Mouse (Mus musculus) MEL (cell line): Measurements from ENCODE around the gene Btbd17. TPM values are rescaled to one million over a fixed set of nuclear protein-coding genes. Genes with fewer than 3 reads are reported as not detected.

ENCODE experiments used
- DNase-seq: peaks from one replicate; pipeline ENCODE4 v3.0.0; 2011; ENCODE audit warnings: low read depth, low spot score
- H3K27ac ChIP-seq: 2 replicates; pipeline ENCODE4 v1.5.1; 2012; ENCODE audit warnings: low read depth, mild to moderate bottlenecking, control low read depth, low read length, moderate library complexity; ENCODE audit not compliant: control insufficient read depth
- H3K27me3 ChIP-seq, 2 experiments: fragments of 150-350 bp in 1 of 2; sonication (generic) in 1 of 2; 2 replicates each; pipeline ENCODE4 v1.6.1; 2012; ENCODE audit warnings: low read length in 2 of 2, mild to moderate bottlenecking in 2 of 2, improper control_type of control experiment in 1 of 2, moderate library complexity in 1 of 2; ENCODE audit not compliant: insufficient read depth in 2 of 2, control insufficient read depth in 1 of 2
- H3K36me3 ChIP-seq, 2 experiments: 2 replicates each; pipeline ENCODE4 v1.6.1; 2012 to 2014; ENCODE audit warnings: low read length in 2 of 2, improper control_type of control experiment in 1 of 2, inconsistent platforms in 1 of 2, mild to moderate bottlenecking in 1 of 2; ENCODE audit not compliant: insufficient read depth in 2 of 2, control insufficient read depth in 1 of 2
- H3K4me1 ChIP-seq, 2 experiments: fragments of 150-350 bp in 1 of 2; sonication (generic) in 1 of 2; 2 replicates each; pipeline ENCODE4 v1.6.1; 2012; ENCODE audit warnings: low read length in 2 of 2, improper control_type of control experiment in 1 of 2, mild to moderate bottlenecking in 1 of 2; ENCODE audit not compliant: insufficient read depth in 2 of 2, control insufficient read depth in 1 of 2
- H3K4me3 ChIP-seq, 2 experiments: fragments of 150-350 bp in 1 of 2; sonication (generic) in 1 of 2; 2 replicates each; pipeline ENCODE4 v1.5.1; 2012; ENCODE audit warnings: low read depth in 2 of 2, low read length in 2 of 2, mild to moderate bottlenecking in 2 of 2, moderate library complexity in 2 of 2, control low read depth in 1 of 2, improper control_type of control experiment in 1 of 2; ENCODE audit not compliant: control insufficient read depth in 1 of 2, insufficient read depth in 1 of 2
- H3K79me2 ChIP-seq: 2 replicates; pipeline ENCODE4 v1.6.1; 2012; ENCODE audit warnings: mild to moderate bottlenecking, low read length, moderate library complexity; ENCODE audit not compliant: control insufficient read depth, poor library complexity, insufficient read depth
- H3K9ac ChIP-seq: 2 replicates; pipeline ENCODE4 v1.6.1; 2012; ENCODE audit warnings: low read depth, mild to moderate bottlenecking, control low read depth, low read length, moderate library complexity; ENCODE audit not compliant: control insufficient read depth, poor library complexity, severe bottlenecking
- H3K9me3 ChIP-seq: fragments of 150-350 bp; sonication (generic); replicated peaks from 2 replicates; pipeline ENCODE4 v1.6.1; 2012; ENCODE audit warnings: mild to moderate bottlenecking, low read length, improper control_type of control experiment, moderate library complexity; ENCODE audit not compliant: insufficient read depth
- BHLHE40 ChIP-seq: IDR thresholded peaks from 2 replicates; pipeline ENCODE4 v1.6.1; 2012; ENCODE audit warnings: low read depth, mild to moderate bottlenecking, inconsistent platforms, low read length, improper control_type of control experiment, borderline replicate concordance
- CHD1 ChIP-seq: IDR thresholded peaks from 2 replicates; pipeline ENCODE4 v1.6.1; 2012; ENCODE audit warnings: low read depth, mild to moderate bottlenecking, inconsistent platforms, low read length, improper control_type of control experiment
- CHD2 ChIP-seq: IDR thresholded peaks from 2 replicates; pipeline ENCODE4 v1.6.1; 2011; ENCODE audit warnings: low read length, improper control_type of control experiment
- CTCF ChIP-seq, 3 experiments: IDR thresholded peaks in 2 of 3; conservative IDR thresholded peaks in 1 of 3; 2 replicates each; pipeline ENCODE4 v1.5.1; 2011 to 2012; ENCODE audit warnings: low read length in 3 of 3, low read depth in 2 of 3, mild to moderate bottlenecking in 2 of 3, improper control_type of control experiment in 1 of 3, inconsistent platforms in 1 of 3, mixed read lengths in 1 of 3, moderate library complexity in 1 of 3; ENCODE audit not compliant: control insufficient read depth in 1 of 3, insufficient read depth in 1 of 3, poor library complexity in 1 of 3, severe bottlenecking in 1 of 3
- EP300 ChIP-seq, 2 experiments: IDR thresholded peaks; 2 replicates each; pipeline ENCODE4 v1.6.1; 2011; ENCODE audit warnings: improper control_type of control experiment in 2 of 2, low read length in 2 of 2, low read depth in 1 of 2, mild to moderate bottlenecking in 1 of 2
- GABPA ChIP-seq: IDR thresholded peaks from 2 replicates; pipeline ENCODE4 v1.6.1; 2012; ENCODE audit warnings: low read depth, mild to moderate bottlenecking, inconsistent platforms, low read length, improper control_type of control experiment, moderate library complexity
- GATA1 ChIP-seq: IDR thresholded peaks from 2 replicates; pipeline ENCODE4 v1.6.1; 2011; ENCODE audit warnings: low read depth, low read length, improper control_type of control experiment
- JUND ChIP-seq: IDR thresholded peaks from 2 replicates; pipeline ENCODE4 v1.6.1; 2011; ENCODE audit warnings: low read depth, mild to moderate bottlenecking, improper control_type of control experiment, low read length
- MAFK ChIP-seq: IDR thresholded peaks from 2 replicates; pipeline ENCODE4 v1.6.1; 2011; ENCODE audit warnings: low read depth, mild to moderate bottlenecking, low read length, improper control_type of control experiment, borderline replicate concordance
- MYB ChIP-seq: IDR thresholded peaks from 2 replicates; pipeline ENCODE4 v1.6.1; 2011; ENCODE audit warnings: mild to moderate bottlenecking, low read depth, low read length, improper control_type of control experiment
- POLR2A ChIP-seq, 2 experiments: IDR thresholded peaks; 2 replicates each; pipeline ENCODE4 v1.6.1; 2011 to 2012; ENCODE audit warnings: low read length in 2 of 2, mild to moderate bottlenecking in 2 of 2, control low read depth in 1 of 2, improper control_type of control experiment in 1 of 2, low read depth in 1 of 2, moderate library complexity in 1 of 2; ENCODE audit not compliant: control insufficient read depth in 1 of 2, insufficient read depth in 1 of 2, poor library complexity in 1 of 2
- RCOR1 ChIP-seq: IDR thresholded peaks from 2 replicates; pipeline ENCODE4 v1.6.1; 2012; ENCODE audit warnings: low read depth, mild to moderate bottlenecking, inconsistent platforms, low read length, improper control_type of control experiment
- SIN3A ChIP-seq: IDR thresholded peaks from 2 replicates; pipeline ENCODE4 v1.6.1; 2012; ENCODE audit warnings: low read length, improper control_type of control experiment, inconsistent platforms
- SMC3 ChIP-seq: IDR thresholded peaks from 2 replicates; pipeline ENCODE4 v1.6.1; 2011; ENCODE audit warnings: low read depth, low read length, improper control_type of control experiment
- TBP ChIP-seq: IDR thresholded peaks from 2 replicates; pipeline ENCODE4 v1.8.0; 2011; ENCODE audit warnings: low read depth, low read length, improper control_type of control experiment
- UBTF ChIP-seq: IDR thresholded peaks from 2 replicates; pipeline ENCODE4 v1.6.1; 2012; ENCODE audit warnings: low read depth, mild to moderate bottlenecking, inconsistent platforms, low read length, improper control_type of control experiment, moderate library complexity, borderline replicate concordance; ENCODE audit not compliant: insufficient read depth
- USF1 ChIP-seq: IDR thresholded peaks from 2 replicates; pipeline ENCODE4 v1.6.1; 2014; ENCODE audit warnings: low read depth, mild to moderate bottlenecking, inconsistent platforms, low read length, improper control_type of control experiment, moderate library complexity
- ZC3H11A ChIP-seq: IDR thresholded peaks from 2 replicates; pipeline ENCODE4 v1.6.1; 2012; ENCODE audit warnings: low read depth, mild to moderate bottlenecking, inconsistent platforms, low read length, improper control_type of control experiment
- ZNF384 ChIP-seq: IDR thresholded peaks from 2 replicates; pipeline ENCODE4 v1.6.1; 2012; ENCODE audit warnings: low read depth, mild to moderate bottlenecking, inconsistent platforms, low read length, improper control_type of control experiment
- polyA plus RNA-seq, 2 experiments: library from polyadenylated mRNA; stranded (reverse) in 1 of 2; unstranded in 1 of 2; fragments of >175 nt in 1 of 2; fragments of >200 nt in 1 of 2; gene quantifications; 2 replicates each; pipeline versions ENCODE4 v1.2.1 to v1.2.4; 2012; ENCODE audit warnings: low replicate concordance in 2 of 2, low read depth in 1 of 2; ENCODE audit not compliant: insufficient read length in 2 of 2, insufficient read depth in 1 of 2, missing spikeins in 1 of 2
- total RNA-seq: library from RNA; depleted of rRNA; stranded (reverse); fragments of 300-350 nt; gene quantifications from 2 replicates; pipeline ENCODE4 v1.2.3, GENCODE M21; 2012; rRNA removed

Gene Btbd17
- total and polyA plus RNA-seq, 3 experiments, result not detected

GRCm38 (mm10) chr11:114741451-114741850 is 54.3 kb downstream of the Btbd17 start:
- TF ChIP-seq USF1 (no peak), RCOR1 (no peak), GABPA (no peak), BHLHE40 (no peak), EP300 (IDR thresholded peaks at IDR 0.05; ENCODE audit: low read depth in 1 of 2, low read length in 2 of 2) (no peak), ZC3H11A (no peak), CHD1 (no peak), UBTF (no peak), MAFK (no peak), MYB (no peak), JUND (no peak), ZNF384 (no peak), GATA1 (no peak), TBP (no peak), SMC3 (no peak), CTCF (IDR thresholded peaks at IDR 0.05 in 2 of 3, conservative IDR thresholded peaks at IDR 0.05 in 1 of 3; ENCODE audit: control insufficient read depth in 1 of 3, insufficient read depth in 1 of 3, low read depth in 2 of 3, low read length in 3 of 3, poor library complexity in 1 of 3, severe bottlenecking in 1 of 3) (no peak), POLR2A (IDR thresholded peaks at IDR 0.05; ENCODE audit: control insufficient read depth in 1 of 2, insufficient read depth in 1 of 2, low read depth in 1 of 2, low read length in 2 of 2, poor library complexity in 1 of 2) (no peak), CHD2 (no peak), SIN3A (no peak)
- no peaks in the 10 kb centered on the region for H3K4me1 ChIP-seq
- H3K9ac ChIP-seq, result no peak overlapping the region
- H3K9me3 ChIP-seq, result no peaks in the 10 kb centered on the region
- DNase-seq, result no peak
- H3K79me2 ChIP-seq, result no peaks in the 10 kb centered on the region
- H3K4me3 ChIP-seq, result no peak overlapping the region
- H3K27me3 ChIP-seq, result no peaks in the 10 kb centered on the region
- no peak overlapping the region for H3K27ac ChIP-seq
- H3K36me3 ChIP-seq, result no peaks in the 10 kb centered on the region

Other genes starting within 250 kb of the Btbd17 start
- gene Rpl38, start 127.4 kb downstream of the Btbd17 start, total RNA-seq, result 4,892 and 5,142 TPM in 2 replicates
- 1,000 to 10,000 TPM in 1 of 2 experiments, 100 to 1,000 TPM in 1; 851 to 1,236 TPM for gene Rpl38, start 127.4 kb downstream of the Btbd17 start, polyA plus RNA-seq
- gene Ttyh2, start 120.5 kb downstream of the Btbd17 start, total RNA-seq, result 9.7 and 10.4 TPM in 2 replicates
- gene Ttyh2, start 120.5 kb downstream of the Btbd17 start, polyA plus RNA-seq, result 1 to 10 TPM in 1 of 2 experiments, not detected in 1; 7.2 TPM
- gene Dnaic2, start 68.5 kb downstream of the Btbd17 start, total RNA-seq, result not detected in 2 replicates
- not detected for gene Dnaic2, start 68.5 kb downstream of the Btbd17 start, polyA plus RNA-seq
- gene Kif19a, start 30.6 kb downstream of the Btbd17 start, total RNA-seq, result not detected in 2 replicates
- not detected for gene Kif19a, start 30.6 kb downstream of the Btbd17 start, polyA plus RNA-seq
- not detected in 2 replicates for gene Gpr142, start 3.0 kb upstream of the Btbd17 start, total RNA-seq
- gene Gpr142, start 3.0 kb upstream of the Btbd17 start, polyA plus RNA-seq, result not detected
- not detected in 2 replicates for gene Gprc5c, start 55.2 kb upstream of the Btbd17 start, total RNA-seq
- gene Gprc5c, start 55.2 kb upstream of the Btbd17 start, polyA plus RNA-seq, result not detected
- not detected in 2 replicates for gene Cd300a, start 94.1 kb upstream of the Btbd17 start, total RNA-seq
- gene Cd300a, start 94.1 kb upstream of the Btbd17 start, polyA plus RNA-seq, result under 1 TPM in 1 of 2 experiments, not detected in 1; 0.58 TPM
- not detected in 2 replicates for gene Cd300lb, start 138.4 kb upstream of the Btbd17 start, total RNA-seq
- not detected for gene Cd300lb, start 138.4 kb upstream of the Btbd17 start, polyA plus RNA-seq
- not detected in 2 replicates for gene Cd300c, start 173.2 kb upstream of the Btbd17 start, total RNA-seq
- not detected for gene Cd300c, start 173.2 kb upstream of the Btbd17 start, polyA plus RNA-seq
- gene Cd300ld, start 194.0 kb upstream of the Btbd17 start, total RNA-seq, result not detected in 2 replicates
- not detected for gene Cd300ld, start 194.0 kb upstream of the Btbd17 start, polyA plus RNA-seq
- not detected in 2 replicates for gene Cd300c2, start 205.9 kb upstream of the Btbd17 start, total RNA-seq
- gene Cd300c2, start 205.9 kb upstream of the Btbd17 start, polyA plus RNA-seq, result not detected
- not detected in 2 replicates for gene Cd300ld2, start 220.2 kb upstream of the Btbd17 start, total RNA-seq
- not detected for gene Cd300ld2, start 220.2 kb upstream of the Btbd17 start, polyA plus RNA-seq
- gene Cd300ld4, start 231.1 kb upstream of the Btbd17 start, total RNA-seq, result not detected in 2 replicates
- not detected for gene Cd300ld4, start 231.1 kb upstream of the Btbd17 start, polyA plus RNA-seq
- not detected in 2 replicates for gene Cd300ld5, start 241.8 kb upstream of the Btbd17 start, total RNA-seq
- gene Cd300ld5, start 241.8 kb upstream of the Btbd17 start, polyA plus RNA-seq, result not detected